Mouse (Mus musculus): ENCODE measurements around the gene Bmper. TPM values are rescaled to one million over a fixed set of nuclear protein-coding genes. Genes with fewer than 3 reads are reported as not detected.

The Bmper gene
- polyA plus RNA-seq, 1 experiment from 2014 or later = 21.2 TPM

- Histone ChIP-seq H3K4me2 (replicated peaks) (peak overlapping the region; percentile 50), H3K27ac (no peak overlapping the region), H3K9me3 (no peaks in the 10 kb centered on the region), H3K9ac (peak overlapping the region; percentile 4; the same call in 1 of the 2 replicates), H3K4me3 (peak overlapping the region; percentile 7; the same call in 1 of the 2 replicates), H3K27me3 (peaks cover 25% of the 10 kb centered on the region), H3K4me1 (peaks cover 18% of the 10 kb centered on the region), H3K36me3 (no peaks in the 10 kb centered on the region)
- WGBS = 9% methylated on average over 17 of the region's 17 CpGs
- no peak for ATAC-seq (ENCODE audit: low FRiP score, low read depth)
Observed at GRCm38 (mm10) chr9:23204339-23205288, 18.3 kb upstream of the Bmper start.

- no peaks in the 10 kb centered on the region for H3K9me3 ChIP-seq
- 4% methylated on average over 3 of the region's 3 CpGs for WGBS
- no peaks in the 10 kb centered on the region for H3K36me3 ChIP-seq
- no peak for ATAC-seq (ENCODE audit: low FRiP score, low read depth)
- no peak overlapping the region for H3K4me2 ChIP-seq (replicated peaks)
- H3K27me3 ChIP-seq = peaks cover 30% of the 10 kb centered on the region
- H3K4me3 ChIP-seq = no peak overlapping the region
- H3K27ac ChIP-seq = no peak overlapping the region
- peaks cover 18% of the 10 kb centered on the region for H3K4me1 ChIP-seq
- no peak overlapping the region for H3K9ac ChIP-seq
Observed at GRCm38 (mm10) chr9:23205304-23205703, 17.6 kb upstream of the Bmper start.

GRCm38 (mm10) chr9:23205757-23206156 is 17.1 kb upstream of the Bmper start:
- Histone ChIP-seq H3K4me2 (replicated peaks) (no peak overlapping the region), H3K4me3 (no peak overlapping the region), H3K27me3 (peaks cover 30% of the 10 kb centered on the region), H3K9ac (no peak overlapping the region), H3K9me3 (no peaks in the 10 kb centered on the region), H3K27ac (no peak overlapping the region), H3K36me3 (no peaks in the 10 kb centered on the region), H3K4me1 (peaks cover 18% of the 10 kb centered on the region)
- ATAC-seq (ENCODE audit: low FRiP score, low read depth) = no peak
- WGBS = 65% methylated on average over 3 of the region's 3 CpGs

GRCm38 (mm10) chr9:23206181-23206580 is 16.7 kb upstream of the Bmper start:
- Histone ChIP-seq H3K9me3 (no peaks in the 10 kb centered on the region), H3K27ac (no peak overlapping the region), H3K4me2 (replicated peaks) (no peak overlapping the region), H3K9ac (no peak overlapping the region), H3K36me3 (no peaks in the 10 kb centered on the region), H3K4me1 (peaks cover 18% of the 10 kb centered on the region), H3K27me3 (peaks cover 30% of the 10 kb centered on the region), H3K4me3 (no peak overlapping the region)
- ATAC-seq (ENCODE audit: low FRiP score, low read depth) = no peak
- 83% methylated on average over 5 of the region's 5 CpGs for WGBS

GRCm38 (mm10) chr9:23212303-23212702 is 10.6 kb upstream of the Bmper start:
- H3K4me1 ChIP-seq = peaks cover 6% of the 10 kb centered on the region; the same call in 1 of the 2 replicates
- no peaks in the 10 kb centered on the region for H3K9me3 ChIP-seq
- H3K4me2 ChIP-seq (replicated peaks) = no peak overlapping the region
- ATAC-seq (ENCODE audit: low FRiP score, low read depth) = peak; percentile 86
- H3K27me3 ChIP-seq = peaks cover 14% of the 10 kb centered on the region
- no peak overlapping the region for H3K27ac ChIP-seq
- H3K9ac ChIP-seq = no peak overlapping the region
- H3K4me3 ChIP-seq = no peak overlapping the region
- no peaks in the 10 kb centered on the region for H3K36me3 ChIP-seq
- WGBS = 4% methylated on average over 11 of the region's 11 CpGs

GRCm38 (mm10) chr9:23219754-23220153 is 3.1 kb upstream of the Bmper start:
- no peak overlapping the region for H3K4me3 ChIP-seq
- H3K9ac ChIP-seq = no peak overlapping the region
- ATAC-seq (ENCODE audit: low FRiP score, low read depth) = no peak
- H3K9me3 ChIP-seq = no peaks in the 10 kb centered on the region
- WGBS = 54% methylated on average over 3 of the region's 3 CpGs
- peaks cover 7% of the 10 kb centered on the region for H3K4me1 ChIP-seq
- H3K27ac ChIP-seq = no peak overlapping the region
- peaks cover 54% of the 10 kb centered on the region for H3K27me3 ChIP-seq
- H3K4me2 ChIP-seq (replicated peaks) = no peak overlapping the region
- H3K36me3 ChIP-seq = no peaks in the 10 kb centered on the region

GRCm38 (mm10) chr9:23221976-23222375 is 900 bp upstream of the Bmper start:
- 15% methylated on average over 5 of the region's 5 CpGs for WGBS
- 0 out of 2 replicates have a peak, but pooled peaks have one; percentile 1 for ATAC-seq (ENCODE audit: low FRiP score, low read depth)
- H3K9ac ChIP-seq = peak overlapping the region; percentile 90

GRCm38 (mm10) chr9:23222492-23222840 is 410 bp upstream of the Bmper start:
- peak overlapping the region; percentile 94 for H3K4me2 ChIP-seq (replicated peaks)
- H3K27ac ChIP-seq = peak overlapping the region; percentile 81
- WGBS = under 1% methylated on average over 26 of the region's 26 CpGs
- no peaks in the 10 kb centered on the region for H3K36me3 ChIP-seq
- peaks cover 8% of the 10 kb centered on the region for H3K4me1 ChIP-seq
- peak; percentile 60 for ATAC-seq (ENCODE audit: low FRiP score, low read depth)
- H3K9ac ChIP-seq = peak overlapping the region; percentile 90
- peak overlapping the region; percentile 74 for H3K4me3 ChIP-seq
- peaks cover 75% of the 10 kb centered on the region for H3K27me3 ChIP-seq
- H3K9me3 ChIP-seq = no peaks in the 10 kb centered on the region

More at GRCm38 (mm10) chr9:23221976-23222375, 900 bp upstream of the Bmper start:
- peaks cover 73% of the 10 kb centered on the region for H3K27me3 ChIP-seq
- peak overlapping the region; percentile 74 for H3K4me3 ChIP-seq
- no peaks in the 10 kb centered on the region for H3K9me3 ChIP-seq
- no peaks in the 10 kb centered on the region for H3K36me3 ChIP-seq
- no peak overlapping the region for H3K27ac ChIP-seq
- peaks cover 7% of the 10 kb centered on the region for H3K4me1 ChIP-seq
- H3K4me2 ChIP-seq (replicated peaks) = peak overlapping the region; percentile 94

- Histone ChIP-seq H3K4me1 (peaks cover 18% of the 10 kb centered on the region), H3K27me3 (peaks cover 73% of the 10 kb centered on the region), H3K4me2 (replicated peaks) (peak overlapping the region; percentile 94), H3K27ac (no peak overlapping the region), H3K36me3 (no peaks in the 10 kb centered on the region), H3K9ac (peak overlapping the region; percentile 90), H3K9me3 (no peaks in the 10 kb centered on the region), H3K4me3 (peak overlapping the region; percentile 74)
- no peak for ATAC-seq (ENCODE audit: low FRiP score, low read depth)
- under 1% methylated on average over 29 of the region's 29 CpGs for WGBS
Observed at GRCm38 (mm10) chr9:23223549-23224077, 737 bp downstream of the Bmper start.

GRCm38 (mm10) chr9:23233464-23234121 is 10.7 kb downstream of the Bmper start:
- 84% methylated on average over 8 of the region's 8 CpGs for WGBS
- no peak for ATAC-seq (ENCODE audit: low FRiP score, low read depth)

GRCm38 (mm10) chr9:23235368-23236002 is 12.6 kb downstream of the Bmper start:
- no peak for ATAC-seq (ENCODE audit: low FRiP score, low read depth)
- Histone ChIP-seq H3K36me3 (0 out of 2 replicates have a peak, but pooled peaks cover 9% of the 10 kb centered on the region), H3K27ac (no peak overlapping the region), H3K4me3 (no peak overlapping the region), H3K4me2 (replicated peaks) (no peak overlapping the region), H3K4me1 (peaks cover 25% of the 10 kb centered on the region), H3K9me3 (peaks cover 3% of the 10 kb centered on the region; the same call in 1 of the 2 replicates), H3K27me3 (0 out of 2 replicates have a peak, but pooled peaks cover 4% of the 10 kb centered on the region), H3K9ac (no peak overlapping the region)
- 32% methylated on average over 6 of the region's 6 CpGs for WGBS

More at GRCm38 (mm10) chr9:23233464-23234121, 10.7 kb downstream of the Bmper start:
- Histone ChIP-seq H3K4me2 (replicated peaks) (no peak overlapping the region), H3K27me3 (0 out of 2 replicates have a peak, but pooled peaks cover 11% of the 10 kb centered on the region), H3K9me3 (peaks cover 3% of the 10 kb centered on the region; the same call in 1 of the 2 replicates), H3K27ac (no peak overlapping the region), H3K4me1 (peaks cover 19% of the 10 kb centered on the region), H3K4me3 (no peak overlapping the region), H3K9ac (no peak overlapping the region), H3K36me3 (0 out of 2 replicates have a peak, but pooled peaks cover 9% of the 10 kb centered on the region)

Data from limb, embryonic 13.5 days (tissue).